Mouse (Mus musculus) intestine, postnatal 0 days (tissue): ENCODE results near the gene Nrg3. TPM values are rescaled to one million over a fixed set of nuclear protein-coding genes. Genes with fewer than 3 reads are reported as not detected.
A peak's percentile ranks its signal among the peaks of the same experiment; 100 is the strongest.

Source experiments
- ATAC-seq: fragments of 200-750 bp; cut with Nextera tagmentation; 2 replicates; pipeline ENCODE4 v1.8.0; 2017; ENCODE audit warnings: mild to moderate bottlenecking, moderate TSS enrichment, moderate library complexity
- H3K27ac ChIP-seq: fragments of 300-500 bp; sonication (generic); 2 replicates; pipeline ENCODE4 v1.5.1; 2014; ENCODE audit warnings: mild to moderate bottlenecking, low read depth, low read length, moderate library complexity
- H3K27me3 ChIP-seq: fragments of 300-500 bp; sonication (generic); replicated peaks from 2 replicates; pipeline ENCODE4 v1.6.1; 2014; ENCODE audit warnings: low read length, mixed read lengths; ENCODE audit not compliant: control insufficient read depth, insufficient read depth
- H3K36me3 ChIP-seq: fragments of 300-500 bp; sonication (generic); 2 replicates; pipeline ENCODE4 v1.6.1; 2014; ENCODE audit warnings: mild to moderate bottlenecking, moderate library complexity; ENCODE audit not compliant: control insufficient read depth, insufficient read depth
- H3K4me1 ChIP-seq: fragments of 300-500 bp; sonication (generic); replicated peaks from 2 replicates; pipeline ENCODE4 v1.6.1; 2014; ENCODE audit warnings: antibody characterized with exemption, low read length, mixed read lengths; ENCODE audit not compliant: control insufficient read depth, insufficient read depth
- H3K4me2 ChIP-seq: fragments of 300-500 bp; sonication (generic); replicated peaks from 2 replicates; pipeline ENCODE4 v1.6.1; 2014; ENCODE audit warnings: low read depth, mild to moderate bottlenecking, moderate library complexity
- H3K4me3 ChIP-seq: fragments of 300-500 bp; sonication (generic); 2 replicates; pipeline ENCODE4 v1.5.1; 2014; ENCODE audit warnings: low read depth, low read length
- H3K9ac ChIP-seq: fragments of 300-500 bp; sonication (generic); 2 replicates; pipeline ENCODE4 v1.6.1; 2014; ENCODE audit warnings: mild to moderate bottlenecking, low read depth, low read length
- H3K9me3 ChIP-seq: fragments of 300-500 bp; sonication (generic); 2 replicates; pipeline ENCODE4 v1.6.1; 2016; ENCODE audit warnings: mixed run types; ENCODE audit not compliant: control insufficient read depth
- CTCF ChIP-seq: sonication (generic); IDR thresholded peaks from 2 replicates; pipeline ENCODE4 v1.5.1; 2016; ENCODE audit warnings: low read depth, mild to moderate bottlenecking, control low read depth, antibody characterized with exemption, moderate library complexity
- WGBS: fragments of 180-500 bp; shearing (Covaris S2); extraction: QIAGEN DNeasy Blood & Tissue Kit; methylation state at CpG from one replicate; pipeline ENCODE4 v1.1.7; 2014; 5-methylcytosine and 5-hydroxymethylcytosine counted together
- polyA plus RNA-seq: library from polyadenylated mRNA; unstranded; fragments of >200 nt; fragmentation: Nextera tagmentation; extraction: Ambion mirVana; gene quantifications from 2 replicates; pipeline ENCODE4 v1.2.1, GENCODE M21; 2015

Nrg3 gene
- 0.09 TPM in 2 replicates for polyA plus RNA-seq

DNA sequence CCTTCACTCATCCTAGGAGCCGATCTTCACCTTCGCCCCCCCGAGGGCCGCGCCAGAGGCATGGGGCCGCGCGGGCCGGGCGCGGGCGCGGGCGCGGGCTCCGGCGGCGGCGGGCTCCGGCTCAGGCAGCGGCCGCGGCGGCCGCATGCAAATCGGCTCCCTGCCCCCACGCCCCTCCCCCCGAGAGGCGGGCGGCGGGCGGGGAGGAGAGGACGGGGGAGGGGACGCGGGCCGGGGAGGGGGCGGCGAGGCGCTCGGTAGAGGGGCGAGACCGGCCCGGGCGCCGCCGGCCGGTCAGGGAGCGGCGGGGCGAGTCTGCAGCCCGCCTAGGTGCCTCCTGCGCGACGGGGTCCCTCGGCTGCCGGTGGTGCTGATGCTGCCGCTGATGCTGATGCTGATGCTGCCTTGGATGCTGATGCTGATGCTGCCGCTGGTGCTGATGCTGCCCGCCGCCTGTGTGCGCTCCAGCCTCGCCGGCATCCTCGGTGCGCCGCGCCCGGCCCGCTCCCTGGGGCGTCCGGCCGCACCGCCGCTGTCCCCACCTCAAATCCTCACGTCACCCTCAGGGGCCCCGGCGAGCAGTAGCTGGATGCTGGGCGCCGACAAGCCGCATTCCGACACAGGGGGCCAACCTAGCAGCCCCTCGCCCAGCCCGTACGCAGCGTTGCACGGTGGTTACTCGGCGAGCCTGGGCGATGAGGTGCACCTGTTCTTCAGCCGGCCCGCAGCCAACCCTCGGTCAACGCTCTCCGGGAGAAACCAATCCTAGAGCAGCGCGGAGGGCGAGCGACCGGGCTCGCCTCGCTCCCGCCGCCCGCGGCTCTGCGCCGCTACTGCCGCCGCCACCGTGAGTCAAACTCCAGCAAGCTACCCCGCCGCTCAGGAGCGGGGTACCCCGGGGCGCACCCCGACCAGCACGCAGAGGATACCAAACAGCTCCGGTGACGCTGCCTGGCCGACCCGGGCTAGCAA is at the start of gene Nrg3:
Nrg3 (minus strand) TSS at position 299 of the 972 bp plus-strand sequence.
- Histone ChIP-seq H3K9ac (no peak within 1 kb of the TSS), H3K4me1 (no peaks in the 10 kb centered on the region), H3K36me3 (no peaks in the 10 kb centered on the region), H3K27ac (no peak within 1 kb of the TSS), H3K27me3 (peaks cover 57% of the 10 kb centered on the region), H3K4me3 (peak within 1 kb of the TSS; percentile 32), H3K9me3 (no peaks in the 10 kb centered on the region), H3K4me2 (peak within 1 kb of the TSS; percentile 67)
- TF ChIP-seq CTCF: no peak
- ATAC-seq: peak; percentile 53; the same call in 1 of the 2 replicates
- under 1% methylated on average over 94 of the region's 121 CpGs for WGBS

- no peak overlapping the region for H3K4me3 ChIP-seq
- 81% methylated on average over 1 of the region's 1 CpGs for WGBS
- no peaks in the 10 kb centered on the region for H3K36me3 ChIP-seq
- no peak overlapping the region for H3K4me2 ChIP-seq
- no peak overlapping the region for H3K9ac ChIP-seq
- H3K27ac ChIP-seq: no peak overlapping the region
- no peak for ATAC-seq
- H3K9me3 ChIP-seq: no peaks in the 10 kb centered on the region
- no peaks in the 10 kb centered on the region for H3K27me3 ChIP-seq
- H3K4me1 ChIP-seq: no peaks in the 10 kb centered on the region
- TF ChIP-seq CTCF: peak; percentile 44
Observed at GRCm38 (mm10) chr14:39508956-39509355, 36.1 kb upstream of the Nrg3 start.

DNA sequence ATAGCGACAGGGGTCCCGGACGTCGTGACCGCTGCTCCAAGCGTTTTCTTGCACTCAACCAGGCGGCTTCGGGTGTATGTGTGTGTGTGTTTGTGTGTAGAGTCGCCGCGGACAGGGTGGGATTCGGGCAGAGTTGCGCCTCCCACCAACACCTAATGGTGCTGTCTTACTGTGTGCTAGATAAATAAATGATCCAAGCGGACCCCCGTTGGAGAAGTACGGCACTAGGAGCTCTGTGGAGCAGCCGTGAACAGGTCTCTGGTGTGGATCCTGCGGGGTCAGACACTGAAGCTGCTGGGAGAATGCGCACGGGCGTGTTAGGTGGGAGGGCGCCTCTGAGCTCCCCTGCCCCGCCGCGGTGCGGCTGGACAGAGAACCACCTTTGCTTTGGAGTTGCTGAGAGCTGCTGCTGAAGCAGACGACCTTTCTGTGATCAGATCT is 903 bp upstream of the Nrg3 start:
- WGBS: under 1% methylated on average over 27 of the region's 27 CpGs
- no peaks in the 10 kb centered on the region for H3K36me3 ChIP-seq
- ATAC-seq: no peak
- no peaks in the 10 kb centered on the region for H3K9me3 ChIP-seq
- no peak for TF ChIP-seq CTCF
- H3K9ac ChIP-seq: no peak overlapping the region
- peaks cover 57% of the 10 kb centered on the region for H3K27me3 ChIP-seq
- no peak overlapping the region for H3K27ac ChIP-seq
- H3K4me3 ChIP-seq: peak overlapping the region; percentile 32
- no peaks in the 10 kb centered on the region for H3K4me1 ChIP-seq
- peak overlapping the region; percentile 67 for H3K4me2 ChIP-seq

GRCm38 (mm10) chr14:39472146-39472751 is 639 bp downstream of the Nrg3 start:
- Histone ChIP-seq H3K4me1 (no peaks in the 10 kb centered on the region), H3K36me3 (no peaks in the 10 kb centered on the region), H3K27ac (no peak overlapping the region), H3K4me2 (peak overlapping the region; percentile 67), H3K9ac (no peak overlapping the region), H3K4me3 (peak overlapping the region; percentile 32), H3K9me3 (no peaks in the 10 kb centered on the region), H3K27me3 (peaks cover 57% of the 10 kb centered on the region)
- ATAC-seq: no peak
- no peak for TF ChIP-seq CTCF
- 5% methylated on average over 50 of the region's 56 CpGs for WGBS

DNA sequence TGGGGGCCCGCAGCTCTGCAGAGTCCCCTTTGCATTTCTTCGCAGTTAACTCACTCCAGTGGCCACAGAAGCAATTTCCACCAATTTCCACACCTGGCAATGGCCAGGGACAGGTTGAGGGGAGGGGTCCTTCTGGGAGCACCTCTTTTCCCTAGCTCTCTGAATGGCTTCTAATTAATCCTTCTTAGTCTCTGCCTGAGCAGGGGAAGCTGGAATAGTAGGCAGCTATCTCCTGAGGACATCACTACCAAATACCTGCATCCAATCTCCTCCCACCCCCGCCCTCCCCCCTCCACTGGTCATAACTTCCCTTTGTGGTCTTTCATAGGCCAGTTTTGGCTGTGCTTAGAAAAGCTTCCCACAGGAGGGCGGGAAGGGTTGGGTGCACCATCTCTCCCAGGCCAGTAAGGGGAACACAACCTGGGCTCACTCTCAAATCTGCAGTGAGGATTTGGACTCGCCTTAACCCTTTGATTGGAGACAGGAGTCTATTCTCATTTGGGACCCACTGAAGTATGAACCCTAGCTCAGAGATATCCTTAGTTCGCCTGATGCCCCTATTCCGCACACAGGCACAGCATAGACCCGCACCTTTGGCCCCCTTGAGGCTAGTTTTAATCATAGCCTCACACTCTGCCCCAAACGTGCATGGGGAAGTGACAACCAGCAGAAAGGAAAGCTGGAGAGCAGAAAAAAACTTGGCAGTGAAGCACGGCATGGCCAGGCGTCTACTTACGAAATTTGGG is 1.5 kb downstream of the Nrg3 start:
- no peak overlapping the region for H3K9ac ChIP-seq

GRCm38 (mm10) chr14:39445501-39445900 is 27.4 kb downstream of the Nrg3 start:
- ATAC-seq: no peak
- no peak overlapping the region for H3K4me3 ChIP-seq
- no peaks in the 10 kb centered on the region for H3K9me3 ChIP-seq
- no peak overlapping the region for H3K4me2 ChIP-seq
- no peaks in the 10 kb centered on the region for H3K36me3 ChIP-seq
- 88% methylated on average over 1 of the region's 1 CpGs for WGBS
- no peak overlapping the region for H3K9ac ChIP-seq
- no peak overlapping the region for H3K27ac ChIP-seq
- no peak for TF ChIP-seq CTCF
- H3K4me1 ChIP-seq: no peaks in the 10 kb centered on the region
- no peaks in the 10 kb centered on the region for H3K27me3 ChIP-seq

More for the DNA sequence above, 1.5 kb downstream of the Nrg3 start:
- H3K4me2 ChIP-seq: no peak overlapping the region
- no peak for ATAC-seq
- H3K9me3 ChIP-seq: no peaks in the 10 kb centered on the region
- H3K27me3 ChIP-seq: peaks cover 57% of the 10 kb centered on the region
- no peak overlapping the region for H3K4me3 ChIP-seq
- 14% methylated on average over 12 of the region's 12 CpGs for WGBS
- TF ChIP-seq CTCF: no peak
- H3K27ac ChIP-seq: no peak overlapping the region
- no peaks in the 10 kb centered on the region for H3K36me3 ChIP-seq
- H3K4me1 ChIP-seq: no peaks in the 10 kb centered on the region
